Mouse (Mus musculus) frontal cortex, adult (tissue): Measurements from ENCODE around the gene Taf10.

Source experiments
- ATAC-seq: cut with Nextera tagmentation; 2 replicates; pipeline ENCODE4 v1.9.2; 2017; ENCODE audit warnings: mild to moderate bottlenecking, moderate library complexity, mixed read lengths; ENCODE audit not compliant: low TSS enrichment

The Taf10 gene

GRCm38 (mm10) chr7:105743926-105744590 is at the start of gene Taf10:
Taf10 (minus strand) TSS chr7:105744361.
- peak; percentile 97 for ATAC-seq

GRCm38 (mm10) chr7:105793701-105794100 is 49.5 kb upstream of the Taf10 start:
- ATAC-seq = no peak

GRCm38 (mm10) chr7:105791147-105791546 is 47.0 kb upstream of the Taf10 start:
- peak; percentile 84 for ATAC-seq

- ATAC-seq = 0 out of 2 replicates have a peak, but pooled peaks have one; percentile 10
These were observed 43.4 kb upstream of the Taf10 start, which contains the start of gene Dchs1 for GRCm38 (mm10) chr7:105787285-105788140. Dchs1 (minus strand) TSS chr7:105787654.

GRCm38 (mm10) chr7:105786506-105787284 is 42.5 kb upstream of the Taf10 start:
- ATAC-seq = no peak

GRCm38 (mm10) chr7:105784556-105784955 is 40.4 kb upstream of the Taf10 start:
- no peak for ATAC-seq

- no peak for ATAC-seq
These were observed 39.7 kb upstream of the Taf10 start for GRCm38 (mm10) chr7:105783861-105784260.

GRCm38 (mm10) chr7:105778553-105779265 is 34.5 kb upstream of the Taf10 start:
- peak; percentile 63 for ATAC-seq

GRCm38 (mm10) chr7:105777797-105778552 is 33.8 kb upstream of the Taf10 start:
- peak; percentile 48; the same call in 1 of the 2 replicates for ATAC-seq

- no peak for ATAC-seq
These were observed 33.2 kb upstream of the Taf10 start for GRCm38 (mm10) chr7:105777316-105777715.

- no peak for ATAC-seq
These were observed 31.9 kb upstream of the Taf10 start for GRCm38 (mm10) chr7:105776026-105776425.

- no peak for ATAC-seq
These were observed 30.5 kb upstream of the Taf10 start for GRCm38 (mm10) chr7:105774661-105775060.

- ATAC-seq = no peak
These were observed 28.9 kb upstream of the Taf10 start for GRCm38 (mm10) chr7:105773041-105773440.

- no peak for ATAC-seq
These were observed 28.2 kb upstream of the Taf10 start for GRCm38 (mm10) chr7:105772331-105772730.

GRCm38 (mm10) chr7:105769959-105770358 is 25.8 kb upstream of the Taf10 start:
- ATAC-seq = no peak

- ATAC-seq = no peak
These were observed 23.6 kb upstream of the Taf10 start for GRCm38 (mm10) chr7:105767729-105768165.

GRCm38 (mm10) chr7:105764331-105764730 is 20.2 kb upstream of the Taf10 start:
- no peak for ATAC-seq

- peak; percentile 48; the same call in 1 of the 2 replicates for ATAC-seq
These were observed 18.5 kb upstream of the Taf10 start for GRCm38 (mm10) chr7:105762517-105763270.

- peak; percentile 44; the same call in 1 of the 2 replicates for ATAC-seq
These were observed 17.8 kb upstream of the Taf10 start for GRCm38 (mm10) chr7:105761813-105762484.
